Mouse (Mus musculus): ENCODE data around the gene Hoxa6. TPM values are rescaled to one million over a fixed set of nuclear protein-coding genes. Genes with fewer than 3 reads are reported as not detected.

The Hoxa6 gene
- polyA plus RNA-seq, 1 experiment from 2014 or later: 3.1 TPM

GRCm38 (mm10) chr6:52239625-52240388 is 31.3 kb upstream of the Hoxa6 start:
- Histone ChIP-seq H3K4me3 (replicated peaks) (peak overlapping the region; percentile 99), H3K4me2 (peak overlapping the region; percentile 96), H3K36me3 (peaks cover 11% of the 10 kb centered on the region; the same call in 1 of the 2 replicates), H3K4me1 (replicated peaks) (peaks cover 58% of the 10 kb centered on the region), H3K9ac (replicated peaks) (peak overlapping the region; percentile 100), H3K27ac (peak overlapping the region; percentile 100), H3K9me3 (no peaks in the 10 kb centered on the region), H3K27me3 (peaks cover 3% of the 10 kb centered on the region; the same call in 1 of the 2 replicates)
- WGBS: under 1% methylated on average over 30 of the region's 30 CpGs
- no peak for ATAC-seq (ENCODE audit: insufficient number of reproducible peaks, insufficient read depth, low FRiP score, low TSS enrichment, low read depth)

GRCm38 (mm10) chr6:52238976-52239375 is 30.5 kb upstream of the Hoxa6 start:
- Histone ChIP-seq H3K4me3 (replicated peaks) (peak overlapping the region; percentile 99), H3K4me1 (replicated peaks) (peaks cover 57% of the 10 kb centered on the region), H3K27me3 (peaks cover 3% of the 10 kb centered on the region; the same call in 1 of the 2 replicates), H3K36me3 (peaks cover 16% of the 10 kb centered on the region), H3K27ac (peak overlapping the region; percentile 100), H3K9me3 (no peaks in the 10 kb centered on the region), H3K9ac (replicated peaks) (peak overlapping the region; percentile 100), H3K4me2 (peak overlapping the region; percentile 96)
- ATAC-seq (ENCODE audit: insufficient number of reproducible peaks, insufficient read depth, low FRiP score, low TSS enrichment, low read depth): no peak
- WGBS: 2% methylated on average over 7 of the region's 7 CpGs

- no peak for ATAC-seq (ENCODE audit: insufficient number of reproducible peaks, insufficient read depth, low FRiP score, low TSS enrichment, low read depth)
- Histone ChIP-seq H3K27me3 (peaks cover 3% of the 10 kb centered on the region; the same call in 1 of the 2 replicates), H3K4me3 (replicated peaks) (peak overlapping the region; percentile 99), H3K4me1 (replicated peaks) (peaks cover 49% of the 10 kb centered on the region), H3K36me3 (peaks cover 25% of the 10 kb centered on the region), H3K9ac (replicated peaks) (peak overlapping the region; percentile 100), H3K9me3 (no peaks in the 10 kb centered on the region), H3K27ac (peak overlapping the region; percentile 100), H3K4me2 (peak overlapping the region; percentile 96)
- 4% methylated on average over 7 of the region's 7 CpGs for WGBS
These were observed 29.6 kb upstream of the Hoxa6 start for GRCm38 (mm10) chr6:52238155-52238545.

GRCm38 (mm10) chr6:52237346-52238154 is 29.0 kb upstream of the Hoxa6 start:
- Histone ChIP-seq H3K36me3 (peaks cover 31% of the 10 kb centered on the region), H3K27me3 (peaks cover 3% of the 10 kb centered on the region; the same call in 1 of the 2 replicates), H3K4me1 (replicated peaks) (peaks cover 43% of the 10 kb centered on the region), H3K9ac (replicated peaks) (peak overlapping the region; percentile 100), H3K4me2 (peak overlapping the region; percentile 96), H3K4me3 (replicated peaks) (peak overlapping the region; percentile 99), H3K27ac (peak overlapping the region; percentile 100), H3K9me3 (no peaks in the 10 kb centered on the region)
- 4% methylated on average over 10 of the region's 10 CpGs for WGBS
- no peak for ATAC-seq (ENCODE audit: insufficient number of reproducible peaks, insufficient read depth, low FRiP score, low TSS enrichment, low read depth)

GRCm38 (mm10) chr6:52236806-52237205 is 28.3 kb upstream of the Hoxa6 start:
- peaks cover 38% of the 10 kb centered on the region for H3K36me3 ChIP-seq
- WGBS: 8% methylated on average over 3 of the region's 3 CpGs
- peaks cover 3% of the 10 kb centered on the region; the same call in 1 of the 2 replicates for H3K27me3 ChIP-seq
- peak overlapping the region; percentile 96 for H3K4me2 ChIP-seq
- ATAC-seq (ENCODE audit: insufficient number of reproducible peaks, insufficient read depth, low FRiP score, low TSS enrichment, low read depth): no peak
- peaks cover 35% of the 10 kb centered on the region for H3K4me1 ChIP-seq (replicated peaks)
- H3K27ac ChIP-seq: peak overlapping the region; percentile 100
- H3K4me3 ChIP-seq (replicated peaks): peak overlapping the region; percentile 99
- peak overlapping the region; percentile 100 for H3K9ac ChIP-seq (replicated peaks)
- H3K9me3 ChIP-seq: no peaks in the 10 kb centered on the region

- no peak for ATAC-seq (ENCODE audit: insufficient number of reproducible peaks, insufficient read depth, low FRiP score, low TSS enrichment, low read depth)
- Histone ChIP-seq H3K9me3 (no peaks in the 10 kb centered on the region), H3K9ac (replicated peaks) (peak overlapping the region; percentile 100), H3K4me3 (replicated peaks) (peak overlapping the region; percentile 99), H3K27me3 (peaks cover 3% of the 10 kb centered on the region; the same call in 1 of the 2 replicates), H3K36me3 (peaks cover 41% of the 10 kb centered on the region), H3K4me1 (replicated peaks) (peaks cover 26% of the 10 kb centered on the region), H3K4me2 (peak overlapping the region; percentile 96), H3K27ac (peak overlapping the region; percentile 100)
- 8% methylated on average over 6 of the region's 6 CpGs for WGBS
These were observed 27.3 kb upstream of the Hoxa6 start for GRCm38 (mm10) chr6:52235866-52236265.

GRCm38 (mm10) chr6:52235267-52235666 is 26.7 kb upstream of the Hoxa6 start:
- H3K36me3 ChIP-seq: peaks cover 45% of the 10 kb centered on the region
- peak overlapping the region; percentile 100 for H3K9ac ChIP-seq (replicated peaks)
- peak; percentile 22; the same call in 1 of the 2 replicates for ATAC-seq (ENCODE audit: insufficient number of reproducible peaks, insufficient read depth, low FRiP score, low TSS enrichment, low read depth)
- H3K27me3 ChIP-seq: peaks cover 3% of the 10 kb centered on the region; the same call in 1 of the 2 replicates
- H3K4me1 ChIP-seq (replicated peaks): peaks cover 24% of the 10 kb centered on the region
- no peaks in the 10 kb centered on the region for H3K9me3 ChIP-seq
- H3K27ac ChIP-seq: peak overlapping the region; percentile 100
- H3K4me2 ChIP-seq: peak overlapping the region; percentile 96
- WGBS: 16% methylated on average over 9 of the region's 9 CpGs
- peak overlapping the region; percentile 99 for H3K4me3 ChIP-seq (replicated peaks)

GRCm38 (mm10) chr6:52234428-52235140 is 26.1 kb upstream of the Hoxa6 start:
- Histone ChIP-seq H3K36me3 (peaks cover 51% of the 10 kb centered on the region), H3K27me3 (peaks cover 3% of the 10 kb centered on the region; the same call in 1 of the 2 replicates), H3K9me3 (no peaks in the 10 kb centered on the region), H3K4me1 (replicated peaks) (peaks cover 24% of the 10 kb centered on the region), H3K27ac (peak overlapping the region; percentile 100), H3K4me3 (replicated peaks) (peak overlapping the region; percentile 99), H3K9ac (replicated peaks) (peak overlapping the region; percentile 100), H3K4me2 (peak overlapping the region; percentile 96)
- peak; percentile 37 for ATAC-seq (ENCODE audit: insufficient number of reproducible peaks, insufficient read depth, low FRiP score, low TSS enrichment, low read depth)
- under 1% methylated on average over 68 of the region's 68 CpGs for WGBS

GRCm38 (mm10) chr6:52233546-52234427 is 25.3 kb upstream of the Hoxa6 start:
- Histone ChIP-seq H3K4me1 (replicated peaks) (peaks cover 24% of the 10 kb centered on the region), H3K4me3 (replicated peaks) (peak overlapping the region; percentile 99), H3K9me3 (no peaks in the 10 kb centered on the region), H3K27me3 (peaks cover 3% of the 10 kb centered on the region; the same call in 1 of the 2 replicates), H3K36me3 (peaks cover 57% of the 10 kb centered on the region), H3K27ac (peak overlapping the region; percentile 100), H3K4me2 (peak overlapping the region; percentile 96), H3K9ac (replicated peaks) (peak overlapping the region; percentile 100)
- no peak for ATAC-seq (ENCODE audit: insufficient number of reproducible peaks, insufficient read depth, low FRiP score, low TSS enrichment, low read depth)
- WGBS: under 1% methylated on average over 70 of the region's 70 CpGs
